9 mouse cellular contexts compared by ENCODE assay signal in the genomic region with DNA sequence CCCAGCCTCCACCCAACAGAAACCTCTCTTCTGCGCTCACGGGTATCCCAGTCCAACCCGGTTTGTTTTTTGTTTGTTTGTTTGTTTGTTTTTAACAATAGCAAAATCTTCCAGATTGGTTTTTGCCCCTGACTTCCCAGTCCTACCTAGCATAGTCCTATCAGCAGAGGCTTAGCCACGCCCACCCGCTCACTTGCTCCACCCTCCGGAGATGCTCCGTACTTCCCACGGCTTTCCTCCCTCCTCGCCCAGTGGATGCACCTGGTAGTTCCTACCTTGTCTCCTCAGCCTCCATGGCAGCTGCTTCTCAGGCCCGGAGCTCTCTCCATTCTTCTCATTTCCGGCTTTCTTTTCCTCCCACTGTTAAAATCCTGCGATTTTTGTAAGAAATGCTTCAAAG. TPM values are rescaled to one million over a fixed set of nuclear protein-coding genes. Genes with fewer than 3 reads are reported as not detected.
DNase-seq lines count a peak whose midpoint lies in the region; ATAC-seq lines count a peak whose summit lies in the region.
"Had no signal": no experiment of that assay in that cellular context is flagged by ENCODE, and none has a peak within 500 bp of the region (broad histone marks: within the 10 kb centered on the region; RNA-seq: fewer than 3 reads in every experiment).

No protein-coding gene starts in this region.

- no peak overlapping the region for H3K9ac ChIP-seq in forebrain, embryonic 13.5 days
- no peak overlapping the region for H3K9ac ChIP-seq in hindbrain, embryonic 16.5 days (ENCODE audit: low read depth, low read length)

- no peaks in the 10 kb centered on the region; the same call in 1 of the 2 replicates for H3K36me3 ChIP-seq in forebrain, embryonic 13.5 days (ENCODE audit: poor library complexity, severe bottlenecking)
- no peaks in the 10 kb centered on the region for H3K36me3 ChIP-seq in hindbrain, embryonic 16.5 days (ENCODE audit: control insufficient read depth, insufficient read depth, low read length)

- no peaks in the 10 kb centered on the region for H3K9me3 ChIP-seq in forebrain, embryonic 13.5 days (replicated peaks)
- H3K9me3 ChIP-seq in hindbrain, embryonic 16.5 days (ENCODE audit: control insufficient read depth, low read length): no peaks in the 10 kb centered on the region

- 0 out of 2 replicates have a peak, but pooled peaks cover 8% of the 10 kb centered on the region for H3K4me1 ChIP-seq in forebrain, embryonic 13.5 days
- H3K4me1 ChIP-seq in hindbrain, embryonic 16.5 days (ENCODE audit: control insufficient read depth, insufficient read depth, low read depth, low read length): no peaks in the 10 kb centered on the region

- H3K4me3 ChIP-seq in forebrain, embryonic 13.5 days: no peak overlapping the region
- H3K4me3 ChIP-seq in hindbrain, embryonic 16.5 days (ENCODE audit: low read length): no peak overlapping the region

- no peak overlapping the region for H3K27ac ChIP-seq in forebrain, embryonic 13.5 days
- H3K27ac ChIP-seq in hindbrain, embryonic 16.5 days (ENCODE audit: low read depth, low read length): no peak overlapping the region

- 0 out of 2 replicates have a peak, but pooled peaks have one; percentile 39 for ATAC-seq in forebrain, embryonic 13.5 days
- ATAC-seq in hindbrain, embryonic 16.5 days: no peak

- peak; percentile 11 for DNase-seq in gastrocnemius, adult 18-20 months (ENCODE audit: low spot score)
- DNase-seq in gastrocnemius, adult 8-10 months (ENCODE audit: low spot score in 2 of 2): no peak
- peak; percentile 39 for DNase-seq in right cerebral cortex, postnatal 14 days
- DNase-seq in right cerebral cortex, postnatal 36 days (ENCODE audit: low spot score in 2 of 2): no peak
- peak; percentile 67 for DNase-seq in lung, postnatal 36 days
- no peak for DNase-seq in layer of hippocampus, adult 11-12 months (ENCODE audit: low spot score)

- H3K27me3 ChIP-seq in forebrain, embryonic 13.5 days: no peaks in the 10 kb centered on the region
- H3K27me3 ChIP-seq in hindbrain, embryonic 16.5 days (replicated peaks; ENCODE audit: control insufficient read depth, insufficient read depth, low read length): no peaks in the 10 kb centered on the region

- H3K4me2 ChIP-seq in forebrain, embryonic 13.5 days: no peak overlapping the region
- H3K4me2 ChIP-seq in hindbrain, embryonic 16.5 days (ENCODE audit: low read length): no peak overlapping the region

- WGBS in forebrain, embryonic 13.5 days: 19% methylated on average over 12 of the region's 12 CpGs
- 27% methylated on average over 12 of the region's 12 CpGs for WGBS in hindbrain, embryonic 16.5 days

RNA-seq across cellular contexts. Expression of a gene that starts 4.0 kb away (rescaled TPM):
- total RNA-seq in gastrocnemius, adult 18-20 months (2021): not detected
- not detected for total RNA-seq in gastrocnemius, adult 8-10 months (2022)
- polyA plus RNA-seq in forebrain, embryonic 13.5 days (2015; fragmentation: Nextera tagmentation; extraction: Ambion mirVana): 1.0 and 1.1 TPM in 2 replicates
- not detected in 2 replicates for polyA plus RNA-seq in hindbrain, embryonic 16.5 days (2015; fragmentation: Nextera tagmentation; extraction: Ambion mirVana)
- total RNA-seq: hematopoietic stem cell, adult 5-6 weeks had no signal

RNA-seq across cellular contexts. Expression of a gene that starts 42.3 kb away (rescaled TPM):
- not detected for total RNA-seq in gastrocnemius, adult 18-20 months (2021)
- total RNA-seq in gastrocnemius, adult 8-10 months (2022): not detected
- polyA plus RNA-seq in forebrain, embryonic 13.5 days (2015; fragmentation: Nextera tagmentation; extraction: Ambion mirVana): 3.4 and 3.9 TPM in 2 replicates
- polyA plus RNA-seq in hindbrain, embryonic 16.5 days (2015; fragmentation: Nextera tagmentation; extraction: Ambion mirVana): 1.8 and 2.3 TPM in 2 replicates
- total RNA-seq: hematopoietic stem cell, adult 5-6 weeks had no signal

RNA-seq across cellular contexts. Expression of a gene that starts 42.3 kb away (rescaled TPM):
- total RNA-seq in gastrocnemius, adult 18-20 months (2021): not detected
- total RNA-seq in gastrocnemius, adult 8-10 months (2022): under 1 TPM in 1 of 4 experiments, not detected in 3; 0.19 TPM
- polyA plus RNA-seq in forebrain, embryonic 13.5 days (2015; fragmentation: Nextera tagmentation; extraction: Ambion mirVana): 14.3 and 17.0 TPM in 2 replicates
- polyA plus RNA-seq in hindbrain, embryonic 16.5 days (2015; fragmentation: Nextera tagmentation; extraction: Ambion mirVana): 11.4 and 14.0 TPM in 2 replicates
- total RNA-seq: hematopoietic stem cell, adult 5-6 weeks had no signal

Comparison
In these comparisons a context has a peak if more than half of its experiments do, and no peak if none do; other contexts are left out.
1. DNase-seq: peak in gastrocnemius, adult 18-20 months (single experiment), right cerebral cortex, postnatal 14 days (single experiment) and lung, postnatal 36 days (single experiment); none in gastrocnemius, adult 8-10 months (0 of 2), right cerebral cortex, postnatal 36 days (0 of 2) and layer of hippocampus, adult 11-12 months (single experiment).